Mouse (Mus musculus) olfactory bulb, adult 2 months (tissue): ENCODE measurements around the gene Ajap1. TPM values are rescaled to one million over a fixed set of nuclear protein-coding genes. Genes with fewer than 3 reads are reported as not detected.
A peak's percentile ranks its signal among the peaks of the same experiment; 100 is the strongest.

ENCODE experiments used
- H3K27ac ChIP-seq: fragments of 200-500 bp; 2 replicates; pipeline ENCODE4 v1.5.1; 2012; ENCODE audit warnings: low read depth, low read length; ENCODE audit not compliant: insufficient read depth
- H3K4me1 ChIP-seq: fragments of 200-500 bp; 2 replicates; pipeline ENCODE4 v1.6.1; 2012; ENCODE audit warnings: low read length; ENCODE audit not compliant: control insufficient read depth, insufficient read depth
- H3K4me3 ChIP-seq: fragments of 200-500 bp; 2 replicates; pipeline ENCODE4 v1.5.1; 2012; ENCODE audit warnings: mild to moderate bottlenecking, low read depth, low read length, moderate library complexity; ENCODE audit not compliant: insufficient read depth
- CTCF ChIP-seq: fragments of 200-500 bp; IDR thresholded peaks from 2 replicates; pipeline ENCODE4 v1.5.1; 2012; ENCODE audit warnings: low read depth, mild to moderate bottlenecking, low read length, moderate library complexity; ENCODE audit not compliant: insufficient read depth
- POLR2A ChIP-seq: fragments of 200-500 bp; IDR thresholded peaks from 2 replicates; pipeline ENCODE4 v1.6.1; 2012; ENCODE audit warnings: mild to moderate bottlenecking, low read depth, low read length, moderate library complexity; ENCODE audit not compliant: insufficient read depth
- WGBS: fragments of 180-500 bp; shearing (Covaris S2); methylation state at CpG from one replicate; pipeline ENCODE4 v1.1.7; 2018; 5-methylcytosine and 5-hydroxymethylcytosine counted together
- polyA plus RNA-seq: library from polyadenylated mRNA; stranded (reverse); fragments of >200 nt; gene quantifications from 2 replicates; pipeline ENCODE4 v1.2.4, GENCODE M21; 2012; ENCODE audit warnings: low replicate concordance; ENCODE audit not compliant: missing spikeins, insufficient read depth, insufficient read length

Ajap1 gene
- polyA plus RNA-seq, 1 experiment, result not detected

DNA sequence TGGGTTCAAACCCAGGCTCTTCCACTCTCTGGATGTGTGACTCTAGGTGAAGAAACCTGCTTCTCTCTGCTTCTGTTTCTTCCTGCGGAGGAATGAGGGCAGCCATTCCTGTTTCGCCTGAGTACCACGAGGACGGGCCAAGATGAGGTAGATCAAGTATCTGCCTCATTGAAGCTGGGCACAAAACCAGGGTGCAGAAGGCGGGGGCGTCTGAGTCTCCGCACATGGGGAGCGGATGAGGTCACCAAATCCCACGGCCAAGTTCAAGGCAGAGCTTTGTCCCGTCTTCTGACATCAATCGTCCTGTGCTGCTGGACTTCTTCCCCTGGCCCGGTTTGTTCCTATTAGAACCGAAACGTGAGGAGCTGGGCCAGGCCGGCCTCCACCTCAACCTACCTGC is 12.9 kb downstream of the Ajap1 start:
- TF ChIP-seq CTCF (no peak), POLR2A (no peak)
- WGBS, result 62% methylated on average over 15 of the region's 15 CpGs
- peaks cover 36% of the 10 kb centered on the region for H3K4me1 ChIP-seq
- H3K4me3 ChIP-seq, result no peak overlapping the region
- H3K27ac ChIP-seq, result no peak overlapping the region

DNA sequence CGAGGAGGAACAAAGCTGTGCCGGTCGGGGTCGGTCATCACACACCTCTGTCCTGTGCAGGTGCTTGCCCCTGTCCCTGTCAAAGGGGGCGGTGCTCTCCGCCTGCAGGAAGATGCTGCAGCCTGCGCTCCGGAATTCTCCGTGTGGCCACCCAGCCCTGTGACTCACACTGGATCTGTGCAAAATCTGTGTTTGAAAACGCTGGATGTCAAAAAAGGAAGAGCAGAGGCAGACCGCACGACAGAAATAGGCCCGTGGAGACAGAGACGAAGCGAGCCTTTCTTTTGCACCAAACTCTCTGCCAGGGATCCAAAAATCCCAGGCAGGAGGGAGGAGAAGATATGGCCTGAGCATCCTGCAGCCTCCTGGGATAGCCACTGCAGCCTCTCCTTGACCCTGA is 22.7 kb downstream of the Ajap1 start:
- H3K4me3 ChIP-seq, result no peak overlapping the region
- peak overlapping the region; percentile 83 for H3K27ac ChIP-seq
- peaks cover 67% of the 10 kb centered on the region for H3K4me1 ChIP-seq
- TF ChIP-seq POLR2A, result no peak
- no peak for TF ChIP-seq CTCF
- WGBS, result 47% methylated on average over 15 of the region's 15 CpGs

DNA sequence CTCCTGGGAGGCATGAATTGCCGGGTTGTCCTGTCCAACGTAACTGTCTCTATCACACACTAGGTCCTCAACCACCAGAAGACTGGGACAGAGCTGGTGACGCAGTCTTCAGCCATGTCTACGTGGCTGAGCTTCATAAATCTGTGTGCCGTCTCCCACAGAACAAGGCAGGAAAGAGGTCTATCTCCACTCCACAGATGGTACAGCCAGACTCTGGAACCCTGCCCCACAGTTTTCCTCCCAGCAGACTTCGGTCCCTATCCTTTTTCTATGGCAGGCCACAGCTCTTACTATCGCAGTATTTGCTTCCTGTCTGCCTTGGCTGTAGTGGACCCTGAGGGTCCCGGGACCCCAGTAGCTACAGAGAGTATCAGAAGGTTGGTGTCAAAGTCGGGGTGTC is 23.1 kb downstream of the Ajap1 start:
- TF ChIP-seq POLR2A (no peak), CTCF (no peak)
- 88% methylated on average over 9 of the region's 9 CpGs for WGBS
- H3K4me1 ChIP-seq, result peaks cover 65% of the 10 kb centered on the region
- H3K4me3 ChIP-seq, result no peak overlapping the region
- peak overlapping the region; percentile 83; the same call in 1 of the 2 replicates for H3K27ac ChIP-seq

DNA sequence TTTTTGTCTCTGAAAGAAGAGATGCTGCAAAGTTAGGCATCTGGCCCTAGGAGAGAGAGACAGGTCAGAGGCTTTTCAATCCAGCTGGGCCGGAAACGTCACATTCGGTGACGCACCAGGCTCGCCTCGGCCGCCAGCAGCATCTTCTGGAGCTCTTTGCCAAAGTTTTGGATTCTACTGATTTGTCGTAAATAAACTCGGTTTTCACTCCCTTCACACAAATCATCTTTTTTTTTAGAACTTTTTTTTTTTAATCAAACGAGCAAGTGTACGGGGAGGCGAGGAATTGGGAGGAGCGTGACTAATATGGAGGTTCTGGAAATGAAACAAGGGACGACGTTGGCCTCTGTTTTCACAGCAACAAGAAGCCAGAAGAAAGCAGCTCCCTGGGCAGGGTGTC is 23.8 kb downstream of the Ajap1 start:
- no peak for TF ChIP-seq POLR2A
- TF ChIP-seq CTCF, result no peak
- no peak overlapping the region for H3K27ac ChIP-seq
- WGBS, result 76% methylated on average over 15 of the region's 15 CpGs
- no peak overlapping the region for H3K4me3 ChIP-seq
- peaks cover 64% of the 10 kb centered on the region for H3K4me1 ChIP-seq

DNA sequence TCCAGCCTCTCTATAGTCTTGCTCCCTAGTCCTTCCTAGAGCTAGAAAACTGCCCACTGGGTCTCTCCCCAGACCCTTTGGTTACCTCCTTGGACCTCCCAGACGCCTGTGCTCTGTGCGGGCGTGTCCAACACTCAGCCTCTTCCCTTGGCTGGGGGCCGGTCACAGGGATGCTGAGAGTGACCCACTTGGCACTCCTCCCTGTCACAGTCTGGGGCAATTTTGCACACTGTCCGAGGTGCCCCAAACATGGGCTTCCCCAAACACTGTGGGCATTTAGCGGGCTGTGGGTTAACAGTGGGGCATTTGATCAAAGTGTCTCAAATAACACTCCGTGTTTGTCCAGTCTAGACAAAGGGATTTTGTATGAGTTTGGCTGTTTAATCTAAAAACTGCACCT is 29.1 kb downstream of the Ajap1 start:
- H3K27ac ChIP-seq, result no peak overlapping the region
- peaks cover 22% of the 10 kb centered on the region for H3K4me1 ChIP-seq
- no peak overlapping the region for H3K4me3 ChIP-seq
- 76% methylated on average over 7 of the region's 7 CpGs for WGBS
- no peak for TF ChIP-seq CTCF
- TF ChIP-seq POLR2A, result no peak

DNA sequence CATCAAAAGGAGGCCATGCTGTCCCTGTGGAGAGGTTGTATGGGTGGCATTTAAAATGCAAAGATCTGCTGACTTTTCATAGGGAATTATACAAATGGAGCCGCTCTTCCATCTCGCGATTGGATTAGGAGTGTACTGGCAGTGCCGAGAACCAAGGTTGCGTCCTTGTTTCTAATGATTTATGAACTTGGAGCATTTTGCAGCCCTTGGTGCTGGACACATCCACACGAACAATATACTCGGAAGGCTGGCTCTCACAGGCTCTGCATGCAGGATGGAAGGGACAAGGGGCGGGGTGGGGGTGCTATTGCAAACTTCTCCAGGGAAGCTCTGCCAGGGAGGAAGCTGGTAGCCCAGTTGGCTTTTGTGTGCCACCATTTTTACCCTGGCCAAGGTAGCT is 31.1 kb downstream of the Ajap1 start:
- H3K27ac ChIP-seq, result no peak overlapping the region
- no peak overlapping the region for H3K4me3 ChIP-seq
- no peak for TF ChIP-seq POLR2A
- no peak for TF ChIP-seq CTCF
- 84% methylated on average over 8 of the region's 8 CpGs for WGBS
- peaks cover 21% of the 10 kb centered on the region for H3K4me1 ChIP-seq

DNA sequence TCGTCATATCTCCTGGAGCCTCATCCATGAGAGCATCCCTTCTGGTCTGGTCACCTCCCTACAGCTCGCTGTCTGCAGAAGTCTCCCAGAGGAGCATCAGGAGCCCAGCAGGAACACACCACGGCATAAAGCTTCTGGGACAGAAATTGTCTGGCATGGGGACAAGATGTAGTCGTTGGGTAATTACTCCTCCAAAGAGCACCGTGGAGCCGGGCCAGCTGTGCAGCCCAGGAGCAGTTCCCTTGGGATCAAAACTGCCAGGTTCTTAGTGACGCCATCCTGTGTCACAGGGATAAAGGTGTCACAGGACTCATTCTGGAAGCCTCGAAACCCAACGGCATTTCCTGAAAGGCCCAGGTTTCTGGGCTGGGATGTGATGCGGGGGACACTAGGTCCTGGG is 40.1 kb downstream of the Ajap1 start:
- H3K4me1 ChIP-seq, result peaks cover 52% of the 10 kb centered on the region
- WGBS, result 52% methylated on average over 10 of the region's 10 CpGs
- no peak overlapping the region for H3K4me3 ChIP-seq
- TF ChIP-seq POLR2A (no peak), CTCF (no peak)
- 0 out of 2 replicates have a peak overlapping the region, but pooled peaks have one; percentile 11 for H3K27ac ChIP-seq

DNA sequence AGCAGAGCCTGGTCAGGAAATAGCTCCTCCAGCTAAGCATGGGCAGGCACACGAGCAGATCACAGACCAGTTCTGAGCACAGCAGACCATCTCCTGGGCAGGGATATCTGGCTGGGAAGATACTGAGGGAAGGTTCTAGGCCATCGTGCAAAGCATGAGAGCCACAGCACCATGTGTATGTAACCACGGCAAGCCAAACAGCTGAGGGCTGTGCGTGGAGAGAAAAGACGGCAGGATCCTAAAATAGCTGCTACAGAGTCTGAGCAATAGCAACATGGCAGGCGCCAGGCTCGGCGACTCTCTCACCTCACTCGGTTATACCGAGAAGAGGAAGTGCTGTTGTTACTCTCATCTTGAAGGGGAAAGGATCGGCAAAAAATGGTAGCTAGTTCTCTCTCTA is 42.7 kb downstream of the Ajap1 start:
- WGBS, result 32% methylated on average over 11 of the region's 11 CpGs
- Histone ChIP-seq H3K27ac (peak overlapping the region; percentile 98), H3K4me3 (no peak overlapping the region), H3K4me1 (peaks cover 69% of the 10 kb centered on the region)
- TF ChIP-seq CTCF (no peak), POLR2A (no peak)

DNA sequence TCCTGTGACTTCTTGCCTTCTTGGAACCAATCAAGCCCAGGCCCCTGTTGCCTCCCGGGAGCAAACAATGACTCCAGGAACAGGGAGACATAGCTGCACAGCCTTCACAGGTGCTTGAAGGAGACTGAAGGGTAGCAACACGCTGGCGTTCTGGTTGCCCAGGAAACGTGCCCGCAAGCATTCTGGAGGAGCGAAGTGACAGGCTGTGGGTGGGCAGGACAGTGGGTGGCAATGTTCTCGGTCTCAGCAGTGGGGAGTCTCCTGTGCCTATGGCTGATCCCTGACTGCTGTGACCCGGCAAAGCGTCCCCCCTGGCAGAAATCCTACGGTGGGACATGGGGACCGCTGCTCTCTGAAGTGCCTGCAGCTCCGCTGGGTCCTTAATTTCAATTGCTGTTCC is 43.6 kb downstream of the Ajap1 start:
- WGBS, result 19% methylated on average over 12 of the region's 12 CpGs

DNA sequence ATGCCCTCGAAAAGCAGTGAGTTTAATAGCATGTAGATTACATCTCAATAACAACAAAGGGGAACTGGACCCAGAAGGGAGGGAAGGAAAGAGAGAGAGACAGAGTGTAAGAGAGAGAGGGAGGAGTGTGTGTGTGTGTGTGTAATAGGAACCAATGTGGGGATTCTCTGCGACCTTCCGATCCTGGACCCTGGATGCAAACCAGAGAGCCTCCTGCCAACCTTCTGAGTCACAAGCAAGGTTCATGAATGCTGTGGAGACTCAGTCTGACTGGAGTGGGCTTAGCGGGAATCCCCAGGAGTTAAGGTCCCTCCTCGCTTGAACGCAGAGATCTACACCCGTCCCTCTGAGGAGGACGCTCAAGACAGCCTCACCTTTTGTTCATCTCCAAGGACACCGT is 45.4 kb downstream of the Ajap1 start:
- no peak overlapping the region for H3K4me3 ChIP-seq
- peaks cover 82% of the 10 kb centered on the region for H3K4me1 ChIP-seq
- TF ChIP-seq CTCF (no peak), POLR2A (no peak)
- no peak overlapping the region for H3K27ac ChIP-seq
- 57% methylated on average over 9 of the region's 9 CpGs for WGBS

More for the DNA sequence above, 43.6 kb downstream of the Ajap1 start:
- Histone ChIP-seq H3K27ac (peak overlapping the region; percentile 98), H3K4me1 (peaks cover 75% of the 10 kb centered on the region), H3K4me3 (no peak overlapping the region)
- TF ChIP-seq POLR2A (no peak), CTCF (no peak)
